Mouse (Mus musculus): ENCODE measurements around the gene Fasl.

Gene Fasl

GRCm38 (mm10) chr1:161794447-161795211 lies 6.3 kb upstream of the Fasl start:
- Histone ChIP-seq H3K27me3 (ENCODE audit: insufficient read depth, low read length) (no peaks in the 10 kb centered on the region), H3K4me3 (replicated peaks; ENCODE audit: low read length) (no peak overlapping the region), H3K9me3 (ENCODE audit: low read length) (0 out of 2 replicates have a peak, but pooled peaks cover under 1% of the 10 kb centered on the region), H3K4me1 (replicated peaks; ENCODE audit: low read depth, low read length) (no peaks in the 10 kb centered on the region), H3K36me3 (ENCODE audit: insufficient read depth, low read length) (no peaks in the 10 kb centered on the region)
- TF ChIP-seq CTCF (conservative IDR thresholded peaks at IDR 0.05; ENCODE audit: low read length) = no peak
- TF ChIP-seq NANOG (IDR thresholded peaks at IDR 0.05; ENCODE audit: borderline replicate concordance, low read length) = no peak
- TF ChIP-seq POU5F1 (IDR thresholded peaks at IDR 0.05; ENCODE audit: borderline replicate concordance, low read length) = no peak

DNA sequence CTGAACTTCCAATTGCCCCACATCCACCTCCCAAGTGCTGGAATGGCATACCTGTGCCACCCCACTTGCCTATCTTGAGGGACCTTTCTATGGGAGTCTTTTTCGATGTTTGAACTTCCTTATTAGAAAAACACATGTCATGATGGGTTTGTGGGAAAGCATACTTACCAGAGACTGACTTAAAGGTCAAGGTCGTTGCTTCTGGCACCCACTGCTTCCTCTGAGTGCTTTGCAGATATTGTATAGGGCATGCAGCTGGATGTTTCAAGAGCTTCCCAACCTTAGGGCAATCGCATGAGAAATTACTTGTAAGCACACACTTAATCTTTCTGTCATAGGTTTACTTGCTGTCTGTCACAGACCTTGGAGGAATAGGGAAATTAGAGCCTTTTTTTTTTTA lies 5.0 kb upstream of the Fasl start:
- no peaks in the 10 kb centered on the region for H3K27me3 ChIP-seq (ENCODE audit: insufficient read depth, low read length)
- H3K9me3 ChIP-seq (ENCODE audit: low read length) = no peaks in the 10 kb centered on the region
- H3K4me3 ChIP-seq (replicated peaks; ENCODE audit: low read length) = no peak overlapping the region
- H3K4me1 ChIP-seq (replicated peaks; ENCODE audit: low read depth, low read length) = peaks cover 5% of the 10 kb centered on the region; the same call in 1 of the 2 replicates
- TF ChIP-seq POU5F1 (IDR thresholded peaks at IDR 0.05; ENCODE audit: borderline replicate concordance, low read length) (no peak), NANOG (IDR thresholded peaks at IDR 0.05; ENCODE audit: borderline replicate concordance, low read length) (no peak), CTCF (conservative IDR thresholded peaks at IDR 0.05; ENCODE audit: low read length) (no peak)
- no peaks in the 10 kb centered on the region for H3K36me3 ChIP-seq (ENCODE audit: insufficient read depth, low read length)

- Histone ChIP-seq H3K36me3 (ENCODE audit: insufficient read depth, low read length) (no peaks in the 10 kb centered on the region), H3K9me3 (ENCODE audit: low read length) (no peaks in the 10 kb centered on the region), H3K4me1 (replicated peaks; ENCODE audit: low read depth, low read length) (peaks cover 11% of the 10 kb centered on the region), H3K27me3 (ENCODE audit: insufficient read depth, low read length) (no peaks in the 10 kb centered on the region), H3K4me3 (replicated peaks; ENCODE audit: low read length) (no peak overlapping the region)
- TF ChIP-seq CTCF (conservative IDR thresholded peaks at IDR 0.05; ENCODE audit: low read length) (no peak), NANOG (IDR thresholded peaks at IDR 0.05; ENCODE audit: borderline replicate concordance, low read length) (no peak), POU5F1 (IDR thresholded peaks at IDR 0.05; ENCODE audit: borderline replicate concordance, low read length) (no peak)
Measured at GRCm38 (mm10) chr1:161792687-161792969, 4.3 kb upstream of the Fasl start.

DNA sequence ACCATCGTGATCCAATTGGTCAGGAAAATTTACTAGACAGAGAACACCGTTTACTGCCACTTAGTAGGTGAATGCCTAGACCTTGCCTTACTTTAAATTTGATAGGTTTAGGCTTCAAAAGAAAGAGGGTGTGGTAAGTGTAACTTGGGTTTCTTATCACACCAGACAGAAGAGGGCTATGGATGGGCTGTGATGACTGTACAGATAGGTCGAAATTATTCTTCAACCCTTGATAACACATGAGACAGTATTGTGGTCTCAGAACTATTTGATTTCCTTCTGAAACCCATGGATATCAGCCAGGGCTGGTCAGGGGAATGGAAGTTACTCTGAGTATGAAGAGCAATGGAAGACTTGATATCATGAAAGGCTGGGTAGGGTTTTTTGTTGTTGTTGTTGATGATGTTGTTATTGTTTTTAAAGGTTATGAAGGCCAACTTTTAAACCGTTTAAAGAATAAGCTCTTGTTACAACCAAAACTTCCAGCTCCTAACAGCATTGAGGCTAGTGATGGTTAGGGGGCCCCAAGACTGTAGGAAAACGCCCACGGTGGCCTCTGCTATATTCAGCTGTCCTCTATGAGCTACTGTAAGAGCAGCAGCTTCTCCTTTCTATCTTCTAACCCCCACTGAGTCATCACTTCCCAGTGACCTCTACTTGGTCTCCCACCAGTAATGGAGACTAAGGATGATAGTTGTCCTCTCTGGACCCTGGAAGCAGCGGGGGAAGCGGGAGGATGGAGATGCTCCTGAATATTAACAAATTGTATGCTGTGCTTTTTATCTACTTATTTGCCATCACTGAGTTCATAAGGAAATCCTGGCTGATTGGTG lies 3.8 kb upstream of the Fasl start:
- H3K36me3 ChIP-seq (ENCODE audit: insufficient read depth, low read length) = no peaks in the 10 kb centered on the region
- H3K9me3 ChIP-seq (ENCODE audit: low read length) = no peaks in the 10 kb centered on the region
- no peaks in the 10 kb centered on the region for H3K27me3 ChIP-seq (ENCODE audit: insufficient read depth, low read length)
- H3K4me3 ChIP-seq (replicated peaks; ENCODE audit: low read length) = no peak overlapping the region
- TF ChIP-seq POU5F1 (IDR thresholded peaks at IDR 0.05; ENCODE audit: borderline replicate concordance, low read length) (no peak), CTCF (conservative IDR thresholded peaks at IDR 0.05; ENCODE audit: low read length) (no peak), NANOG (IDR thresholded peaks at IDR 0.05; ENCODE audit: borderline replicate concordance, low read length) (no peak)
- H3K4me1 ChIP-seq (replicated peaks; ENCODE audit: low read depth, low read length) = peaks cover 11% of the 10 kb centered on the region

- no peak overlapping the region for H3K4me3 ChIP-seq (replicated peaks; ENCODE audit: low read length)
- H3K36me3 ChIP-seq (ENCODE audit: insufficient read depth, low read length) = no peaks in the 10 kb centered on the region
- TF ChIP-seq POU5F1 (IDR thresholded peaks at IDR 0.05; ENCODE audit: borderline replicate concordance, low read length) (no peak), CTCF (conservative IDR thresholded peaks at IDR 0.05; ENCODE audit: low read length) (no peak), NANOG (IDR thresholded peaks at IDR 0.05; ENCODE audit: borderline replicate concordance, low read length) (no peak)
- H3K4me1 ChIP-seq (replicated peaks; ENCODE audit: low read depth, low read length) = peaks cover 1% of the 10 kb centered on the region; the same call in 1 of the 2 replicates
- H3K27me3 ChIP-seq (ENCODE audit: insufficient read depth, low read length) = no peaks in the 10 kb centered on the region
- no peaks in the 10 kb centered on the region for H3K9me3 ChIP-seq (ENCODE audit: low read length)
Measured at GRCm38 (mm10) chr1:161782725-161783124, 5.6 kb downstream of the Fasl start.

GRCm38 (mm10) chr1:161781594-161781993 lies 6.7 kb downstream of the Fasl start:
- TF ChIP-seq POU5F1 (IDR thresholded peaks at IDR 0.05; ENCODE audit: borderline replicate concordance, low read length) = no peak
- TF ChIP-seq CTCF (conservative IDR thresholded peaks at IDR 0.05; ENCODE audit: low read length) = no peak
- TF ChIP-seq NANOG (IDR thresholded peaks at IDR 0.05; ENCODE audit: borderline replicate concordance, low read length) = no peak
- Histone ChIP-seq H3K27me3 (ENCODE audit: insufficient read depth, low read length) (no peaks in the 10 kb centered on the region), H3K9me3 (ENCODE audit: low read length) (no peaks in the 10 kb centered on the region), H3K4me3 (replicated peaks; ENCODE audit: low read length) (no peak overlapping the region), H3K4me1 (replicated peaks; ENCODE audit: low read depth, low read length) (no peaks in the 10 kb centered on the region), H3K36me3 (ENCODE audit: insufficient read depth, low read length) (no peaks in the 10 kb centered on the region)

- Histone ChIP-seq H3K27me3 (ENCODE audit: insufficient read depth, low read length) (no peaks in the 10 kb centered on the region), H3K36me3 (ENCODE audit: insufficient read depth, low read length) (no peaks in the 10 kb centered on the region), H3K4me3 (replicated peaks; ENCODE audit: low read length) (no peak overlapping the region), H3K4me1 (replicated peaks; ENCODE audit: low read depth, low read length) (no peaks in the 10 kb centered on the region), H3K9me3 (ENCODE audit: low read length) (no peaks in the 10 kb centered on the region)
- TF ChIP-seq NANOG (IDR thresholded peaks at IDR 0.05; ENCODE audit: borderline replicate concordance, low read length) (no peak), CTCF (conservative IDR thresholded peaks at IDR 0.05; ENCODE audit: low read length) (no peak), POU5F1 (IDR thresholded peaks at IDR 0.05; ENCODE audit: borderline replicate concordance, low read length) (no peak)
Measured at GRCm38 (mm10) chr1:161779057-161779456, 9.2 kb downstream of the Fasl start.

- no peak overlapping the region for H3K4me3 ChIP-seq (replicated peaks; ENCODE audit: low read length)
- TF ChIP-seq POU5F1 (IDR thresholded peaks at IDR 0.05; ENCODE audit: borderline replicate concordance, low read length) (no peak), NANOG (IDR thresholded peaks at IDR 0.05; ENCODE audit: borderline replicate concordance, low read length) (no peak), CTCF (conservative IDR thresholded peaks at IDR 0.05; ENCODE audit: low read length) (no peak)
- H3K9me3 ChIP-seq (ENCODE audit: low read length) = no peaks in the 10 kb centered on the region
- peaks cover 6% of the 10 kb centered on the region for H3K4me1 ChIP-seq (replicated peaks; ENCODE audit: low read depth, low read length)
- no peaks in the 10 kb centered on the region for H3K27me3 ChIP-seq (ENCODE audit: insufficient read depth, low read length)
- H3K36me3 ChIP-seq (ENCODE audit: insufficient read depth, low read length) = no peaks in the 10 kb centered on the region
Measured at GRCm38 (mm10) chr1:161775151-161775550, 13.1 kb downstream of the Fasl start.
